Mouse (Mus musculus) lung, adult 18-20 months (tissue): Measurements from ENCODE around the gene Nme6.
"Not testable (repeated sequence)": the region's sequence is repeated elsewhere in the genome, so short reads cannot be mapped to it uniquely, and the experiment has no call there.

ENCODE experiments used
- DNase-seq, 2 experiments: peaks; one replicate each; pipeline ENCODE4 v3.0.0; 2022; ENCODE audit warnings: mixed read lengths in 2 of 2

The Nme6 gene

DNA sequence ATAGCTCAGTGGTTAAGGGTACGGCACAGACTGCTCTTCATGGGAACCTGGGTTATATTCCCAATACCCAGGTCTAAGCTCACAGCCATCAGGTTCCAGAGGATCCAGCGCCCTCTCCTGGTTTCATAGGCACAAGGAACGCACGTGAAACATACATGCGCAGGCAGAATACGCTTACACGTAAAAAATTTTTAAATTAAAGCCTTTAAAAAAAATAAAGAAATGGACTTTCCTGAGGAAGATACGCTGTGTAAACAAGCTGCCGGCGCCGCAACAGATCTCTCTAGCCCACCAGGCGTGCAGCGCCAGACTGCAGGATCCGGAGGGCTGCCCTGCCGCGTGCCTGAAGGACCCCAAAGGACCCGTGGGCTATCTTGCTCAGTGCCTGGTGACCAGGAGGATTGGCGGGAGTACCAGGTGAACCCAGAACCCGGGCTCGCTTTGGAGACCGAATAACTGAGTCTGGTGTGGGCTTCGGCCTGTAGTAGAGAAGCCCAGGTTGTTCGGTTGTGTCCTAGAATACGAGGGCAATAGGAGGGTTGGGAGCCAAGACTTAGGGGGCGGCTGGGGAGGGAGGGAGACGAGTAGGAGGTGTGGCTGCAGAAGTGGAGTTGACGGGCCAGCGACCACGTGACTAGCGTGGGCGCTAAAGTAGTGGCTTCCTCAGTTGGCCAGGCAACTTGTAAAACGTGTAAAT lies at the start of gene Nme6:
Gene Nme6 (plus strand): TSS at position 359 of the 697 bp plus-strand sequence.
- DNase-seq = peak; percentile 80 to 84

DNA sequence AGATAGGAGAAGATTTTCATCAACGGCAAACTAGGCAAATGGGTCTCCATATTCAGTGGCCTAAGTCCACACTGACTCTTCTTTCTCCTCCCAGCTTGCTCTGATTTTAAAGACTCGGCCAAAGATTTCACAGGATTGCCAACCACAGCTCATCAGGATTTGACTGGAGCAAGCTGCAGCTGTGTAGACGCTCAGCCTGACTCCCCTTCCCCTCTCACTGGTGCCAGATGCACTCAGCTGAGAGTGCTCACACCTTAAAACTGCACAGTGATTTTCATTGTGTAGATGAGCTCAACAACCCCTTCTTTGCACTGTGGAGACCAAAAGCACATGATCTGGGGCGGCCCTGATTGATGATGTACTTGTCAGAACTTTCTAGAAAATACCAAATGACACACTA lies 42.0 kb upstream of the Nme6 start, which contains the start of gene Fbxw27:
Gene Fbxw27 (minus strand): TSS at position 101 of the 400 bp plus-strand sequence.
- not testable (repeated sequence) for DNase-seq

GRCm38 (mm10) chr9:109795221-109795620 lies 37.3 kb upstream of the Nme6 start:
- DNase-seq = no peak

DNA sequence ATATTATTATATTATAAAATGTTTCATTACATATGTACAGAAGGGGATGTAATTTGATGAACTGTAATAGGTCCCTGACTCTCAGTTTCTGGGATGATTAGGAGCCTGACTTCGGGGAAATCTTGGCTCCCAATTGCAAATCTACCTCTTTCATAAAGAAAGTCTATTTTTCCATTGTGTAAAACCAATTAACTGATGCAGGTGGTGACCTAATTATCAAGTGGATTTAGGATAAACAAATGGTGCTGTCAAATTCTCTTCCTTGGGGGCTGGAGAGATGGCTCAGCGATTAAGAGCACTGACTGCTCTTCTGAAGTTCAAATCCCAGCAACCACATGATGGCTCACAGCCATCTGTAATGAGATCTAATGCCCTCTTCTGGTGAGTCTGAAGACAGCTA lies 36.7 kb upstream of the Nme6 start:
- no peak for DNase-seq

GRCm38 (mm10) chr9:109798051-109798450 lies 34.5 kb upstream of the Nme6 start:
- DNase-seq = peak in 1 of 2 experiments; percentile 11

- not testable (repeated sequence) for DNase-seq
These were observed 27.0 kb upstream of the Nme6 start for GRCm38 (mm10) chr9:109805596-109805995.

- no peak for DNase-seq
These were observed 26.3 kb upstream of the Nme6 start for GRCm38 (mm10) chr9:109806260-109806659.

- DNase-seq = no peak
These were observed 25.8 kb upstream of the Nme6 start for GRCm38 (mm10) chr9:109806695-109807293.

DNA sequence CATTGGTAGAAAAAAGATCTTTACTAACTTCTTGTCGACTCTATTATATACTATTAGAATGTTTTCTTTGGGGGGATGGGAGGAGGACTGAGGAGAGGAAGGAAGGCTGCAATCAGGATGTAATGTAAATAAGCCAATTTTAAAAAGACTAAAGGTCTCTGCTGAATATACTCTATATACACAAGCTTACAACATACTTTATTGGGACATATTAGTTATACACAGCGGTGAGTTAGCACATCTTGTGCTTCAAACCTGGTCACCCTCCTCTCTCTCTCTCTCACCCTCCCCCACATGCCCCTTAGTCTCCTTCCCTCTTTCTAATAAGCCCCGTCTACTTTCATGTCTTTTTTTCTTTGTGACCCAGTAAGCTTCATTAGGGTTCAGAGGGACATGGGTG lies 24.7 kb upstream of the Nme6 start:
- no peak for DNase-seq

- no peak for DNase-seq
These were observed 20.6 kb upstream of the Nme6 start, which contains the start of gene Spink8 for GRCm38 (mm10) chr9:109811980-109812379. Gene Spink8, plus strand, starts transcription at chr9:109812280.

- no peak for DNase-seq
These were observed 19.1 kb upstream of the Nme6 start for GRCm38 (mm10) chr9:109813424-109813823.

GRCm38 (mm10) chr9:109816341-109816740 lies 16.2 kb upstream of the Nme6 start:
- no peak for DNase-seq

- DNase-seq = no peak
These were observed 6.8 kb upstream of the Nme6 start for GRCm38 (mm10) chr9:109825739-109826138.

GRCm38 (mm10) chr9:109826181-109826580 lies 6.4 kb upstream of the Nme6 start:
- DNase-seq = no peak

GRCm38 (mm10) chr9:109833088-109833412 lies 501 bp downstream of the Nme6 start:
- peak in 1 of 2 experiments; percentile 3 for DNase-seq

DNA sequence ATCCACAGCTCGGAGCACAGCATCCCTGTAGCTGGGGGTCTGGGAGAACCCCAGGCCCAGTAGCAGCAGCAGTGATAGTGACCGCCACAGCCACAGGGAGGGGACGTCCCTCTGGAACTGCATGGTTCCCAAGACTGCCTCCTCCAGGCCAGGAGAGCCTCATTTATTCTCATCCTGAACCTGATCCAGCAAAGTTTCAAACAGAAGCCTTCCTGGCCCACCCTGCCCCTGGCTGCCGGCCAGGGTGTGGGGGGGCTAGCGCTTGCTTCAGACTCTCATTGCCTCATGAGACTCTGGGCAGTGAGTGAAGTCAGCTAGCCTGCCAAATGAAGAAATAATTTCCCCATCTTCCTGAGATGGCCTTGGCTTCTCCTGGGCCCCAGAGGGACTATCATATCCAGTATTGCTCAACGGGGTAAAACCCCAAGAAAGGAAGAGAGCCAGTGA lies 16.8 kb downstream of the Nme6 start, which contains the start of gene Camp:
Gene Camp (minus strand): TSS at position 306 of the 447 bp plus-strand sequence.
- peak; percentile 57 to 60 for DNase-seq

- no peak for DNase-seq
These were observed 17.6 kb downstream of the Nme6 start for GRCm38 (mm10) chr9:109850099-109850498.

DNA sequence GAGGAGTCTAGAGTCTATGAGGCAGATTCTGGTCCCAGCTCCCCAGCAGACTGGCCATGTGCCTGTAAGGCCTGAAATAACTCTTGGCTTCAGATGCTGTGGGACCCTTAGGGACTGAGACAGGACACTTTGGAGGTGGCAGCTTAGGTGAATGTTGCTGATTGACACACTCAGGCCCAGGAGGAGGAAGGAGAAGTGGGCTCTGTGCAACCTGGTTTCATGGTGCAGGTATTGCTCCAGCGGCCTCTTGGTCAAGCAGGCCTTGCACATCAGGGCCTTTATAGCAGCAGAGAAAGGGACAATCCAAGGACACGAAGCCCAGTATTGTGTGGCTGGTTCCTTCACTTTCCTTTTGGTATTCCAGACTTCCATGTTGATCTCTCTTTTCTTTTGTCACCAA lies 21.8 kb downstream of the Nme6 start:
- DNase-seq = no peak

- no peak for DNase-seq
These were observed 23.4 kb downstream of the Nme6 start for GRCm38 (mm10) chr9:109855947-109856346.

DNA sequence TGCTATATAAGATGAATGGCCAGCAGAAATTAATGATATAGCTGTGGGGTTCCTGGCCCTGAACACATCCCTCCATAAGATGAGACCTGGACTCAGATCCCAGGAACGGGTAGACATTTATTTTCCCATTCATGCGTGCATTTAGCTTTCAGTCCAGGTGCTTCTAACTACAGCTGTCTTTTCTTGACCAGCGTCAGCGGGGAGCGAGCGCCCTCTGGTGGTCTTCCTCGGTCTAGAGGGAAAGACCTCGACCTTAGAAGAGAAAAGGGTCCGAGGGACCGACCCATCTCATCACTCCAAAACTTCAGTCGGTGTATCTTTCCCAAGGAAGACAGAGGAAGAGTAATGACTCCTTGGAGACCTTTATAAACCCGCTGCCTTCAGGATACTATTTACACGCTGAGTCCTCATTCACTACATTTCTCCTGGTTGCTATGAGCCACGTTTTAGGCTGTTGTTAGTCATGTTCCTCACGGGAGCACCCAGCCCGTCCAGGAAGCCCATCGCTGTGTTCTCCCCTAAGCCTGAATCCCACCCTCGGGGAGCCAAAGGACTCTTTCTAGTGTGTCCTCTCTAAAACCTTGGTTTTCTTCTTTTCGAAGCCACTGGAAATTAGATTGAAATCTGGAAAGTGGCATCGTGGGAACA lies 30.0 kb downstream of the Nme6 start:
- DNase-seq = peak; percentile 57 to 63

- no peak for DNase-seq
These were observed 30.5 kb downstream of the Nme6 start for GRCm38 (mm10) chr9:109863085-109863484.

GRCm38 (mm10) chr9:109866218-109866617 lies 33.7 kb downstream of the Nme6 start:
- no peak for DNase-seq

DNA sequence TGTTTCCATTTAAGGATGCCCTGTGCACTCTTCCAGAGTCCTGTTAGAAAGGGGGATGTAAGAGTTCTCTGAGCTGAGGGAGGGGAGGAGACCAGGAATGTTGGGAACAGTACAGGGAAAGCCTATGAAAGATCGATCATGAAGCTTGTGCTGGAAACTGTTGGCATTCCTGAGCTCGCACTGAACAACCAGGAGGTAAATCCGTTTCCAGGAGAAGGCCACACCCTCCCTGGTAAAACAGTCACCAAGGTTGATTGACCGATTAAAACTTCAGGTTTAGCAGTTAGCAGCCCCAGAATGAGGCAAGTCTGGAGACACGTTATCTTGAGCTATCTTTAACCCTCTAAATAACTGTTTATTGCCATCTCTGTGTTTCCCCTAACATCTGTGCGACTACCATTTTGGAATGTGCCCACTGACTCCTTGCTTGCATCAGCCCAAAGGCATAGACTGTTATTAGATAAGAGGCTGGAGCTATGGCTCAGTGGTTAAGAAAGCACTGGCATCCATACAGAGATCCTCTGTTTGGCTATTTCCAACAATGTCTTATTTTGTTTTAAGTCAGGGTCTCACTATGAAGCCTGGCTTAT lies 38.5 kb downstream of the Nme6 start:
- DNase-seq = no peak
